Mouse (Mus musculus) adrenal gland, postnatal 14 days (tissue): ENCODE measurements at regions not wholly inside any gene's neighbourhood (a gene's known extent, or its start where the extent isn't known, plus 50 kb on each side); places are given as distances from the start of the nearest gene placed in this dataset.

Source experiments
- DNase-seq: peaks from one replicate; pipeline ENCODE4 v3.0.0; 2021; ENCODE audit warnings: mixed read lengths

- DNase-seq = no peak
Measured at GRCm38 (mm10) chr4:89396020-89396419, 85.2 kb upstream of the Cdkn2b start.

- no peak for DNase-seq
Measured at GRCm38 (mm10) chr4:89395336-89395735, 84.5 kb upstream of the Cdkn2b start.

DNA sequence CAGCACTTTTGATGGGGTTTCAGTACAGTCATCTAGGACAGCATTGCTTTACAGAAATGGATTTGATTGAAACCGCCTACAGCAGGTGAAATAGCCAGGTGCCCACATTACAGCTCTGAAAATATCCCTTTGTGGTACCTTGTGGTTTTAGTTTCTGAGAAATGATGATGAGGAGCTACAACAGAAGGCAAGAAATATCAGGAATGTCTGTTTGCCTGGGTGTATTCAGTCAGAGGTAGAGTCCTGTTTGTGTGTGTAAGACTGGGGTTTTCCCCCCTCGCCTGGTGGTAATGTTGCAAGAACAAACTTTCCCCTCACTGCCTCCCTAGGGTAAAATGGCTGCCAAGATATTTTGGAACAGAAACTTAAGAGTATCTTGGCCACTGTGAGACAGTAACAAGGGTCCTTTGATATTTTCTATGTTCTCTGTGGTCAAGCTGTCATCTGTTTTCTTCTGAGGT lies 82.4 kb upstream of the Cdkn2b start:
- peak; percentile 31 for DNase-seq

DNA sequence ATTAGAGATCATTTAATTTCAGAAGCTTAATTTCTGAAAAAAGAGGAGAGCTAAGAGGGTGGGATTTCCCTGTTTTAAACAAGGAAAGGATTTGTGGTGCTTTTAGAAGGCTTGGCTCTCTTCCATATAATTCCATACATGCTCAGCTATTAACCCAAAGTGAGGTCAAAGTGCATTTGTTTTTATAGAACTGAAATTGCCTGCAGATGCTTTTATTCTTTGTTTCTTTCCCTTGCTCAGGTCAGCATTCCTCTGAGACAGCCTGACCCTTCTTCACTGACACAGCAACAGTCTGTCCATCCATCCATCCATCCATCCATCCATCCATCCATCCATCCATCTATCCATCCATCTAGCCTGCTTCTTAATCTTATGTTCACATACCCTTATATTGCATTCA lies 82.0 kb upstream of the Cdkn2b start:
- no peak for DNase-seq

DNA sequence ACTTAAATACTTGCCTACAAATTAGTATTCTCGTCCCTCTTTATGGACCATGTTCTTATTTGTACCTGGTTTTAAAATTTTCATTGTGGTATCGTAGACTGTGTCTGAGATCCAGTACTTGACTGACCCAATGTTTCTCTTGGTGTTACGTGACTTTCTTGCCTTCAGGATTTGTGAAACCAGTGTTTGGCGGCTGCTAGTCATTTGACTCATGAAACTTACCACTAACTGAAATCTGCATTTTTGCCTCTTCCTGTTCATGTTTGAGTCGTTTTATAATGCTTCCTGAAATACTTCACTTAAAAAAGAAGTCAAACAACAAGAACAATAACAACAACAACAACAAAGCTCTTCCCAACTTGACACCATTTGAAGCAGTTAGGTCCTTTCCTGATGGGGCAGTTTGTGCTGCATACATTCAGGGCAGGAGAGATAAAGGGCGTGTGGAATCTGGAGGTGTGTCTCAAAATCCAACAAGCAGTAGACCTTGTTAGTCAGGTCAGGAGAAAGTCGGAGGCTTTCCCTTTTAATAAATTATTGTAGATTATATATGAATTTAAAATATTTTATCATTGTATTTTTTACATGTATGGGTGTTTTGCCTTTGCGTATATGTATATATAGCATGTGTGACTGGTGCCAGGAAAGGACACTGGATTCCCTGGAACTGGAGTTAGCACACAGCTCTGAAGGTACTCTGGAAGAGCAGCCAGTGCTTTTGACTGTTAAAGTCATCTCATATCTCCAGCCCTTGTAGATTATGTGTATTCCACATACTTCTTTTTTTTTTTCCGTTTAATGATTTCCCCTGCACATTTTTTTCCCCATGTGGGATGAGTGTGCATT lies 80.8 kb upstream of the Cdkn2b start:
- no peak for DNase-seq

GRCm38 (mm10) chr4:89383548-89383947 lies 72.7 kb upstream of the Cdkn2b start:
- no peak for DNase-seq

GRCm38 (mm10) chr4:89382434-89382976 lies 71.7 kb upstream of the Cdkn2b start:
- no peak for DNase-seq

DNA sequence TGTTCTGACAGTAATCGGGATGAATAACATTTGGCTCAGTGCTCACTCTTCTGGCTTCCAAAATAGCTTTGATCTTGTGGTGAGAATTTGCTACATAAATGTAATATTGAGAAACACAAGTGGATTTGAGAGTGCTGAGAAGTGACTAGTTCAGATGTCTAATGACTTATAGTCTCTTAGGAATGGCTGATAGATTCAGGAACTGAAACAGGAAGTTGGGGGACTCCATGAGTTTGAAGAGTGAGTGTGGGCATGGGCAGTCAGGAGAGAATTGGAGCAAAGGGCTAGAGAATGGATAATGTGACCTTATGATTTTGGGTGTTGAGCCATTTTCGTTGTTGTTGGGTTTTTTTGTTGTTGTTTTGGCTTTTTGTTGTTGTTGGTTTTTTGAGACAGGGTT lies 70.9 kb upstream of the Cdkn2b start:
- no peak for DNase-seq

- no peak for DNase-seq
Measured at GRCm38 (mm10) chr4:89381077-89381476, 70.2 kb upstream of the Cdkn2b start.

DNA sequence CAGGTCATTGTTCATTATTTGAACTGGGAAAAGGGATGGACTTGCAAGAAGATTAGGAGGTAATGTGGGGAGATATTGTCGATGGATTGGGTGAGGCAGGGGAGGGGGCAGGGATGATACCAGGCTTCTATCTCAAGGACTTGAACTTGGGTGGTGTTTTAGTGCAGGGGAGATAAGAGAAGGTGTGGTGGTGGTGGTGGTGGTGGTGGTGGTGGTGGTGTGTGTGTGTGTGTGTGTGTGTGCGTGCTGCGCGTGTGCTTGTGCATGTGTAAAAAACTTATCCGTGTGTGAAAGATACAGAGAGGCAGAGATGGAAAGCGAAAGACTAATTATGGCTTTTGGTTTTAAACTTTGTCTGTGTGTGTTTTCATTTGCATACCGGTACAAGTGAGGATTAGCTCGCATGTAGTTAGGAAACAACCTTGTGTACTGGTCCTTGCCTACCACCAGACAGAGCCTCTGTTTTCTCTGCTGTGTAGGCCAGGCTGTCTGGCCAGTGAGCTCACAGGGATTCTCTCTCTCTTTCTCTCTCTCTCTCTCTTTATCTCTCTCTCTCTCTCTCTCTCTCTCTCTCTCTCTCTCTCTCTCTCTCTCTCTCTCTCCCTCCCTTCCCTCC lies 69.6 kb upstream of the Cdkn2b start:
- DNase-seq = no peak

DNA sequence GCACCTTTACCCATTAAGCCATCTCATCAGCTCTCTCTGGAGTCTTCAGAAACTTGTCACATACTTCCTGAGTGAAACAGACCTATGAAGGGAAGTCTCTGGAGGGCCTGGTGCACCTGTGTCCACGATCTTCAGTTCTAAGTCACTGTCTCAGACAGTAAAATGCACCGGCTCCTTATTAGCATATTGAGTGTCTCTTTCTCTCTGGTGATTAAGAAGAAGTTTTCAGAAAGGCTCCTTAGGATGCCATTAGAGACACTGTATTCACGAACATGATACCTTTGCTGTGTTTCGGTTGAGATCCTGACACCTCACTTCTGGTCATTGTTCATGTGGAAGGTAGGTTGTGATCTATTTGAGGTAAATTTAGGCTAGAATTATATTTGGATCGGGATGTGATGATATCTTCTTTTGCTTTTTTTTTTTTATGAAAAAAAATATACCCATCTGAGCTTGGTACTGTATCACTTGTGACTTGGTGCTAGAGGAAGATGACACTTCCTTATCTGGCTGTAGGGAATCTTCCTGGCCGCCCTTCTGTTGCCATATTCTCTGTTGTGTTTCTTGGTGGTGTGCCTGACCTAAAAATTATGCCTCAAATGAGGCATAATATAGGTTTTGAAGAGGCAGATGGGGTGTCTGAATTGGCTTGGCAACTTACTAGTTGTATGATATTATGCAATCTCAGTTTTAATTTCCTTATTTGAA lies 68.9 kb upstream of the Cdkn2b start:
- DNase-seq = no peak

GRCm38 (mm10) chr4:89372631-89373030 lies 61.8 kb upstream of the Cdkn2b start:
- DNase-seq = no peak

GRCm38 (mm10) chr4:89368850-89369524 lies 58.1 kb upstream of the Cdkn2b start:
- no peak for DNase-seq

DNA sequence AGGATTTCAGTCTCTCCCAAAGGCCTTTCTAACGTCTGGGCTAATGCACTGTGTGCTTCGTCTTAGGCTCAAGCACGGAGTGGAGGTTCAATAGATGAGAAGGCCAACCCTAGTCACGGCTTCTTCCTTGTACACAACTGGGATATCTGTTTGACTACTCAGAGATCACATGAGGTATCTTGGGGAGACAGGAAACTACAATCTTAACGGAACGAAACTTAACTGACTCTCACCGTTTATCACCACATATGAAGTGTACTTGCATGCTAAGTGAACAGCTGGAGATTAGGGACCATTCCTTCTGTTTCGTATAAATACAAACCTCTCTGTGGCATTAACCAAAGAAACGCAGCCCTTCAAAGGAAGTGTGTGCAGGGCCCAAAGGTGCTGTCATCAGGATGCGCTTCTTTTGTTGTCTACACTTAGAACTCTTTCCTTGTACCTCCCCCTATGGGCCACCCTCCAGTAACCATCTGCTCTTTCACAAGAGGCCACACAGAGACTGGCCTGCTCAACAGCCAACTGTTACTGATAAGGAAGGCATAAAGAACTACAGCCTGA lies 55.8 kb upstream of the Cdkn2b start:
- DNase-seq = no peak

- DNase-seq = no peak
Measured at GRCm38 (mm10) chr4:89365875-89366274, 55.0 kb upstream of the Cdkn2b start.

DNA sequence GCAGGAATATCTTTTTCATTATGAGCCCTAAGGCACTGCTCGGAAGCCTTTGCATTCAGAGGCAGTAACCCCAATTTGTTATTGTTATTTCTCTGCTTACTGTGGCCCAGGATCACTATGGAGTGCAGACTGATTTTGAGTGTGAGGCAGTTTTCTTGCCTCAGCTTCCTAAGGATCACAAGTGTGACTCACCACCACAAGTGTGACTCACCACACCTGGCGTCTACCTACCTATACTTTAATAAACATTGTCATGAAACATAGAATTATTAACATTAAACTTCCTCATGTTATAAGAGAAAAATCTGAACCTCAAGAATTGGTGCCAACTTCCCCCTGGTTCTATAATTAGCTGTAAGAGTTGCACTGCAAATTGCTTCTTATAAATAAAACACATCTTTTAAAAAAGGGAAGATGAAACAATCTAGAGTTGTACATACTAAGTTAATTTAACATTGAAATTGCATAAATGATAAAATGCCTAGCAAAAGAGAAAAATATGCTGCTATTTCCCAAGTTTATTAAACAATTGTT lies 52.4 kb upstream of the Cdkn2b start:
- DNase-seq = no peak

- DNase-seq = no peak
Measured at GRCm38 (mm10) chr4:89362650-89363049, 51.8 kb upstream of the Cdkn2b start.

DNA sequence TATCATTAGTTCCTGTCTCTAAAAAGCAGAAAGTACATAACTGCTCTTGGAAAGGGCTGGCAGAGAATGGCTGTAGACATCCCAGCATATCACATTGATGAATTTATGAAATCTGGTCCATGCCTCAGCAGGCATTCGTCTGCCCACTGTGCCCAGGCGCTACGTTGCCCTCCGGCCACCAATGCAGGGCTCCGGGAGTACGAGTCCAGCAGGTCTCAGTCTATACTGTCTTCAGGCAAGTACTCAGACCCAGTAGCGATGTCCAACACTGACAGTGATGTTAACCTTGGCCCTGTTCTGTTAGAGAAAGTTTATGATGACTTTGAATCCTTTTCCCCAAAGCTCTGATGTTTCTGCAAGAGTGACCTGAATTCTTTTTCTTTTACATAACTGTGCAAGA lies 50.5 kb upstream of the Cdkn2b start:
- DNase-seq = no peak
